Mouse (Mus musculus) liver, adult 2 months (tissue): Measurements from ENCODE around the gene Fam240a. TPM values are rescaled to one million over a fixed set of nuclear protein-coding genes. Genes with fewer than 3 reads are reported as not detected.

Source experiments
- DNase-seq: peaks from one replicate; pipeline ENCODE4 v3.0.0-alpha.2; 2011; ENCODE audit warnings: low read depth, low spot score; ENCODE audit errors: extremely low read depth
- H3K27ac ChIP-seq: fragments of 200-500 bp; replicated peaks from 2 replicates; pipeline ENCODE4 v1.5.1; 2012; ENCODE audit warnings: low read depth, mild to moderate bottlenecking, control low read depth, inconsistent platforms, low read length; ENCODE audit not compliant: insufficient read depth
- H3K27me3 ChIP-seq: fragments of 200-500 bp; 2 replicates; pipeline ENCODE4 v1.6.1; 2012; ENCODE audit warnings: mild to moderate bottlenecking, moderate library complexity, low read length, inconsistent platforms; ENCODE audit not compliant: control insufficient read depth, insufficient read depth
- H3K36me3 ChIP-seq: fragments of 200-500 bp; 2 replicates; pipeline ENCODE4 v1.6.1; 2012; ENCODE audit warnings: low read length, inconsistent platforms; ENCODE audit not compliant: control insufficient read depth, insufficient read depth
- H3K4me1 ChIP-seq: fragments of 200-500 bp; 2 replicates; pipeline ENCODE4 v1.6.1; 2011; ENCODE audit warnings: low read length; ENCODE audit not compliant: control insufficient read depth, insufficient read depth
- H3K4me3 ChIP-seq: fragments of 200-500 bp; 2 replicates; pipeline ENCODE4 v1.5.1; 2011; ENCODE audit warnings: low read depth, mild to moderate bottlenecking, control low read depth, low read length, moderate library complexity; ENCODE audit not compliant: insufficient read depth
- H3K79me2 ChIP-seq: fragments of 200-500 bp; 2 replicates; pipeline ENCODE4 v1.6.1; 2012; ENCODE audit warnings: inconsistent platforms, mild to moderate bottlenecking, low read length, moderate library complexity; ENCODE audit not compliant: control insufficient read depth, insufficient read depth
- H3K9ac ChIP-seq: fragments of 200-500 bp; 2 replicates; pipeline ENCODE4 v1.6.1; 2012; ENCODE audit warnings: low read depth, mild to moderate bottlenecking, control low read depth, inconsistent platforms, low read length
- CTCF ChIP-seq: fragments of 200-500 bp; IDR thresholded peaks from 2 replicates; pipeline ENCODE4 v1.5.1; 2011; ENCODE audit warnings: low read depth, low read length, control low read depth
- POLR2A ChIP-seq: fragments of 200-500 bp; IDR thresholded peaks from 2 replicates; pipeline ENCODE4 v1.6.1; 2011; ENCODE audit warnings: low read length, control low read depth; ENCODE audit not compliant: insufficient read depth; ENCODE audit errors: extremely low read depth
- WGBS: fragments of 180-500 bp; shearing (Covaris S2); methylation state at CpG from one replicate; pipeline ENCODE4 v1.1.7; 2018; 5-methylcytosine and 5-hydroxymethylcytosine counted together
- polyA plus RNA-seq: library from polyadenylated mRNA; depleted of rRNA; stranded (reverse); fragments of >200 nt; gene quantifications from 2 replicates; pipeline ENCODE4 v1.2.3, GENCODE M21; 2012
- total RNA-seq: library from RNA; depleted of rRNA; stranded (reverse); fragments of >200 nt; gene quantifications from 2 replicates; pipeline ENCODE4 v1.2.3, GENCODE M21; 2014

Fam240a gene
- total and polyA plus RNA-seq, 2 experiments = not detected

DNA sequence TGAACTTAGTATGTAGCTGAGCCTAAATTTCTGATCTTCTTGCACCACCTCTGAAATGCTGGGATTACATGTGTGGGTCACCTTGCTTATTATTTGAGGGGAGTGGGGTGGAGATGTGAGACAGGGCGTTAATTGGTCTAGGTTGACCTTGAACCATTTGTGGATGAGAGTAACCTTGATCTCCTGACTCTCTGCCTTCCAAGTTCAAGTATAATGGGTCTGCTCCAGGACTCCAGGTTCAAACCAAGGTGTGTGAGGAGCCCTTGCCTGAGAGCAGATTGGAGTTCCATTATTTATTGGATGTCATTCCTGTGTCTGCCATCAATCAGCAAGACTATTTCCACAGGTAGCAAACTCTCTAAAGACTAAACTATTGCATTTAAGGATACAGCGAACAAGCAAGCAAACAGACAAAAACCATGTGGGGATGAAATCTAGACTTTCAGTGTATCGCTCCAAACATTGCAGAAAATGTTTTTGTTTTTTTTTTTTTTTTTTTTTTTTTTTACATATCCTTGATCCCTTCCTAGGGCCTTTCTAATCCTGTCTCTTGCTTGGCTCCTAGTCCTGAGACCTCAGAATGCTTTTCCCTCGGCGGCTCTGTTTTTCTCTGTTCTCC is 36.4 kb upstream of the Fam240a start:
- DNase-seq = no peak
- Histone ChIP-seq H3K36me3 (no peaks in the 10 kb centered on the region), H3K27me3 (peaks cover 3% of the 10 kb centered on the region; the same call in 1 of the 2 replicates), H3K4me1 (no peaks in the 10 kb centered on the region), H3K4me3 (no peak overlapping the region), H3K9ac (no peak overlapping the region), H3K79me2 (no peaks in the 10 kb centered on the region), H3K27ac (no peak overlapping the region)
- no peak for TF ChIP-seq POLR2A
- TF ChIP-seq CTCF = no peak
- WGBS = 44% methylated on average over 5 of the region's 5 CpGs

DNA sequence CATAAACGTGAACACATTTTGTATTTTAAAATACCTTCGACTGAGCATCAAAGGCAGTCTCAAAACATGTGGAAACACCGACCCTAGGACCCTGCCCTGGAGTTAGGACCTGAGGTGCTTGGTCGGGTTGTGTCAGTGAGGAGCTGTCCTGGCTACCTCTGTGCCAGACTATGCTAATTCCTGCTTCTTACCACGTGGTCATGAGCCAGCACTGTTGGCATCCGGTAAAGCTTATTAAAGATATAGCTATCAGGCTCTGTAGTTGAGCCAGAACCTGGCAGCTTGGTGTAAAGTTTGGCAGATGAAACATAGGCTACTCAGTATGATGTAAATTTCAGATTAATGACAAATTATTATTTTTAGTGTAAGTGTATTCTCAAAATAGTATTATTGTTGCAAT is 35.7 kb upstream of the Fam240a start:
- Histone ChIP-seq H3K9ac (no peak overlapping the region), H3K4me3 (no peak overlapping the region), H3K27me3 (peaks cover 3% of the 10 kb centered on the region; the same call in 1 of the 2 replicates), H3K27ac (no peak overlapping the region), H3K4me1 (no peaks in the 10 kb centered on the region), H3K36me3 (no peaks in the 10 kb centered on the region), H3K79me2 (no peaks in the 10 kb centered on the region)
- no peak for DNase-seq
- 45% methylated on average over 6 of the region's 6 CpGs for WGBS
- TF ChIP-seq POLR2A (no peak), CTCF (no peak)

DNA sequence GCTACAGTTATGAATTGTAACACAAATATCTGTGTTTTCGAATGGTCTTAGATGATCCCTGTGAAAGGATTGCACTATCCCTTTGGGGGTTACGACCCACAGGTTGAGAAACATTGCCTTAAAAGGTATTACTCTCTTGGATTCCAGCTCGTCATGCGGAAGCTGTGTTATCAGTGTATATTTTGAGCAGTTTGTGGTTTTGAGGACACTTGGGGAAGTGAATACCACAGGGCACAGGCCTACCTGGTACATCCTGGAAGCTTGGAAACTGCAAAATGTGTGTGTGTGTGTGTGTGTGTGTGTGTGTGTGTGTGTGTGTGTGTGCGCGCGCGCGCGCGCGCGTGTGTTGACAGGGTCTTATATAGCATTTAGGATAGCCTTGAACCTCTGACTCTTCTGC is 35.2 kb upstream of the Fam240a start:
- Histone ChIP-seq H3K79me2 (no peaks in the 10 kb centered on the region), H3K27me3 (peaks cover 3% of the 10 kb centered on the region; the same call in 1 of the 2 replicates), H3K9ac (no peak overlapping the region), H3K36me3 (no peaks in the 10 kb centered on the region), H3K4me1 (no peaks in the 10 kb centered on the region), H3K4me3 (no peak overlapping the region), H3K27ac (no peak overlapping the region)
- TF ChIP-seq POLR2A (no peak), CTCF (no peak)
- WGBS = 91% methylated on average over 13 of the region's 13 CpGs
- DNase-seq = no peak

DNA sequence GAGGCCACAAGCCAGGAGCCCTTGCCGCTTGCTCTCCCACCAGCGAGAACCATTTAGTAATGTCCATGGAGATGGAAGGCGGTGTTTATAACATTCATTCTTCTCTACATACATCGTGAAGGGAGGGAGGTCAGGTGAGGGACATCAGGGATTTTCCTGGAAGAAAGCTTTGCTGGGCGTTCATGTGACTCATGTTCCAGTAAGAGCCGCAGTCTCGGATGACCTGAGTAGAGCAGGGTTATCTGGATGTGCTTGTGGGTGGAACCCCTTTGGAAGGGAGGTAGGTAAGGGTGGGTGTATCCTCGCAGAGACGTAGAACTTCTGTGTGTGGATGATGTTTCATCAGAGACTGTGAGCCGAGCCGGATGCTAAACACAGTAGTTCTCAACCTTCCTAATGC is 34.7 kb upstream of the Fam240a start, which contains the start of gene Lrrc2:
Gene Lrrc2 (plus strand): TSS at position 149 of the 400 bp plus-strand sequence.
- TF ChIP-seq CTCF (no peak), POLR2A (no peak)
- H3K9ac ChIP-seq = no peak within 1 kb of the TSS
- H3K4me1 ChIP-seq = no peaks in the 10 kb centered on the region
- no peaks in the 10 kb centered on the region for H3K79me2 ChIP-seq
- DNase-seq = no peak
- no peak within 1 kb of the TSS for H3K27ac ChIP-seq
- WGBS = 81% methylated on average over 11 of the region's 11 CpGs
- no peak within 1 kb of the TSS for H3K4me3 ChIP-seq
- H3K27me3 ChIP-seq = peaks cover 3% of the 10 kb centered on the region; the same call in 1 of the 2 replicates
- no peaks in the 10 kb centered on the region for H3K36me3 ChIP-seq

DNA sequence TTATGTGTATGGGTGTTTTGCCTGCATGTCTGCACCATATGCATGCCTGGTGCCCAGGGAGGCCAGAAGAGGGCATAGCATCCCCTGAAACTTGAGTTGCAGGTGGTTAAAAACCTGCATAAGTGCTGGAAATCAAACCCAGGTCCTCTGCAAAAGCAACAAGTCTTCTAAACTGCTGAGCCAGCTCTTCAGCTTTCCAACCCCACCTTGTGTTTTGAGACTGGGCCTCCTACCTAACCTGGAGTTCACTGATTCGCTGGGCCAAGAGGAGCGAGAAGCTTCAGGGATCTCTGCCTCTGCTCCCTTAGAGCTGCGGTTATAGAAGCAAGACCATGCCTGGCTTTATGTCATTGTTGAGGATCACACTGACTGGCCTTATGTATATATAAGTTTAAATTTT is 33.4 kb upstream of the Fam240a start:
- Histone ChIP-seq H3K9ac (no peak overlapping the region), H3K36me3 (no peaks in the 10 kb centered on the region), H3K27ac (no peak overlapping the region), H3K27me3 (peaks cover 3% of the 10 kb centered on the region; the same call in 1 of the 2 replicates), H3K79me2 (no peaks in the 10 kb centered on the region), H3K4me1 (no peaks in the 10 kb centered on the region), H3K4me3 (no peak overlapping the region)
- WGBS = 99% methylated on average over 3 of the region's 3 CpGs
- TF ChIP-seq CTCF (no peak), POLR2A (no peak)
- no peak for DNase-seq

DNA sequence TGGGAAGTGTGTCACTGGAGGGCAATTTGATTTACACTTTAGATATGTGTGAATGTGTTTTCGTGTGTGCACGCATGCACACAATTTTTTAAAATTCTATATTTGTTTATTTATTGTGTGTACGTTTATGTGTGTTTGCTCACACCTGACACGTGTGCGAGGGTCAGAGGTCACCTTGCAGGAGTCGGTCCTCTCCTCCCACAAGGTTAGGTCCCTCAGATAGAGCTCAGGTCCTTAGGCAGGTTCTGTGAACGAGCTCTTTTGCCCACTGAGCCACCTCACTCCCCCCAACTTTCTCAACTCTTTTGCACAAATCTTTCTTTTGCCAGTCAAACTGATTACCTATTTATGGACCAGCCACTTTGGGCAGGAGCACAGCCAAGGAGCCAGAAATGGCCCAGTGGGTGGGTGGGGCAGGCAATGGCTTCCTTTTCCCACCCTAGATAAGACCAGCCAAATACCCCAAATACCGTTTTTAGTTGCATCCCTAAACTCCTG is 32.2 kb upstream of the Fam240a start:
- H3K4me1 ChIP-seq = no peaks in the 10 kb centered on the region
- H3K27ac ChIP-seq = no peak overlapping the region
- H3K4me3 ChIP-seq = no peak overlapping the region
- peaks cover 3% of the 10 kb centered on the region; the same call in 1 of the 2 replicates for H3K27me3 ChIP-seq
- DNase-seq = no peak
- no peak overlapping the region for H3K9ac ChIP-seq
- 63% methylated on average over 8 of the region's 8 CpGs for WGBS
- H3K36me3 ChIP-seq = no peaks in the 10 kb centered on the region
- TF ChIP-seq CTCF (no peak), POLR2A (no peak)
- H3K79me2 ChIP-seq = no peaks in the 10 kb centered on the region
